Mouse (Mus musculus): ENCODE data around the gene Tmem217.

- TF ChIP-seq CTCF (IDR thresholded peaks at IDR 0.05; ENCODE audit: extremely low read depth, insufficient read depth, low read length) (no peak), POLR2A (IDR thresholded peaks at IDR 0.05; ENCODE audit: extremely low read depth, insufficient read depth, low read length) (no peak)
These were observed 71.9 kb downstream of the Tmem217 start for GRCm38 (mm10) chr17:29480256-29480655.

All from cortical plate, adult 2 months (tissue).